Mouse (Mus musculus): ENCODE data around the gene 2310079G19Rik.

DNA sequence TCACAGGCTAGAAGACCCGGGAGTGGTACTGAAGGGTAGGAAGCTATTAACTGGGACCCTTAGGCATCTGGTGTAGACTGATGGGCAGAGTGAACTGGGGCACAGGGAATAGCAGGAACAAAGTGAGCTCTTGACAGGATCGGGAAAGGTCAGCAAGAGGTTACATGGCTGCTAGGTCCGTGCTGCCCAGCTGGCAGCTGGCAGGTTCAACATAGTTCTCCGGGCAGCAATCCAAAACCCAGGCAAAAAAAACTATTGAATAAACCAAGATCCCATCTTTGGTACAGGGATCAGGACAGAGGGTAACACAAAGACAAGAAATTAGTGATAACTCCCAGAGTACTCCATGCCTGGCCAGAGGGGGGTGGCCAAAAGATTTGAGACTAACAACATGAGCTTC is 7.7 kb upstream of the 2310079G19Rik start:
- TF ChIP-seq HCFC1 (IDR thresholded peaks at IDR 0.05; ENCODE audit: borderline replicate concordance, insufficient read depth, low read length) (no peak), ZC3H11A (IDR thresholded peaks at IDR 0.05; ENCODE audit: borderline replicate concordance, low read depth, low read length) (no peak), ZNF384 (IDR thresholded peaks at IDR 0.05; ENCODE audit: low read depth, low read length) (no peak)
